Mouse (Mus musculus) MEL (cell line): ENCODE measurements around the gene Stab2.

Source experiments
- CHD2 ChIP-seq: IDR thresholded peaks from 2 replicates; pipeline ENCODE4 v1.6.1; 2011; ENCODE audit warnings: low read length, improper control_type of control experiment
- CTCF ChIP-seq, 3 experiments: IDR thresholded peaks in 2 of 3; conservative IDR thresholded peaks in 1 of 3; 2 replicates each; pipeline ENCODE4 v1.5.1; 2011 to 2012; ENCODE audit warnings: low read length in 3 of 3, low read depth in 2 of 3, mild to moderate bottlenecking in 2 of 3, improper control_type of control experiment in 1 of 3, inconsistent platforms in 1 of 3, mixed read lengths in 1 of 3, moderate library complexity in 1 of 3; ENCODE audit not compliant: control insufficient read depth in 1 of 3, insufficient read depth in 1 of 3, poor library complexity in 1 of 3, severe bottlenecking in 1 of 3
- ELF1 ChIP-seq: IDR thresholded peaks from 2 replicates; pipeline ENCODE4 v1.6.1; 2014; ENCODE audit warnings: low read depth, mild to moderate bottlenecking, inconsistent platforms, low read length, improper control_type of control experiment, moderate library complexity
- EP300 ChIP-seq, 2 experiments: IDR thresholded peaks; 2 replicates each; pipeline ENCODE4 v1.6.1; 2011; ENCODE audit warnings: improper control_type of control experiment in 2 of 2, low read length in 2 of 2, low read depth in 1 of 2, mild to moderate bottlenecking in 1 of 2
- GATA1 ChIP-seq: IDR thresholded peaks from 2 replicates; pipeline ENCODE4 v1.6.1; 2011; ENCODE audit warnings: low read depth, low read length, improper control_type of control experiment
- JUND ChIP-seq: IDR thresholded peaks from 2 replicates; pipeline ENCODE4 v1.6.1; 2011; ENCODE audit warnings: low read depth, mild to moderate bottlenecking, improper control_type of control experiment, low read length
- KAT2A ChIP-seq: conservative IDR thresholded peaks from 2 replicates; pipeline ENCODE4 v1.6.1; 2012; ENCODE audit warnings: low read depth, low read length, improper control_type of control experiment, inconsistent platforms
- NRF1 ChIP-seq: IDR thresholded peaks from 2 replicates; pipeline ENCODE4 v1.6.1; 2014; ENCODE audit warnings: low read depth, mild to moderate bottlenecking, inconsistent platforms, low read length, improper control_type of control experiment, moderate library complexity; ENCODE audit not compliant: poor library complexity, insufficient read depth, severe bottlenecking
- POLR2AphosphoS2 ChIP-seq: IDR thresholded peaks from 2 replicates; pipeline ENCODE4 v1.6.1; 2011; ENCODE audit warnings: low read length, improper control_type of control experiment
- RCOR1 ChIP-seq: IDR thresholded peaks from 2 replicates; pipeline ENCODE4 v1.6.1; 2012; ENCODE audit warnings: low read depth, mild to moderate bottlenecking, inconsistent platforms, low read length, improper control_type of control experiment
- USF2 ChIP-seq, 2 experiments: IDR thresholded peaks; 2 replicates each; pipeline ENCODE4 v1.6.1; 2011 to 2012; ENCODE audit warnings: improper control_type of control experiment in 2 of 2, low read length in 2 of 2, borderline replicate concordance in 1 of 2, inconsistent platforms in 1 of 2, low read depth in 1 of 2, mild to moderate bottlenecking in 1 of 2; ENCODE audit not compliant: insufficient read depth in 1 of 2
- ZMIZ1 ChIP-seq: IDR thresholded peaks from 2 replicates; pipeline ENCODE4 v1.6.1; 2012; ENCODE audit warnings: low read depth, mild to moderate bottlenecking, inconsistent platforms, low read length, improper control_type of control experiment, moderate library complexity

DNA sequence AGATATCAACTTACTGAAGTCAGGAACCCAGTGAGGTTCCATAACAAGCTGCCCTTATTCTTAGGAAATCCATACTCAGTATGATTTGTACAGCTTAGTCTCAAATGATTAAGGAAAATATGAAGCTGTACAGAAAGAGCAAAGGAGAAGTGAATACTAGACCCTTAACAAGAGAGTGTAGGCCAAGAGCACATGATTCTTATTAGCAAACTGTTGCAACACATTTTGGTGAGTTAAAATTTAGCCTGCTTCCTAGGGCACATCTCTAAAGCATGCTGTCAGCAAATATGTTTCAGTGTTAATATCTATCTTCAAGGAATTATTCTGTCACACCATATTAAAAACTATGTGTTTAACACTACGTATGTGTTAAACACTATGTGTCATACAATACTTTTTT is 121.4 kb downstream of the Stab2 start:
- no peak for TF ChIP-seq CTCF (IDR thresholded peaks at IDR 0.05 in 2 of 3, conservative IDR thresholded peaks at IDR 0.05 in 1 of 3; ENCODE audit: control insufficient read depth in 1 of 3, insufficient read depth in 1 of 3, low read depth in 2 of 3, low read length in 3 of 3, poor library complexity in 1 of 3, severe bottlenecking in 1 of 3)
- no peak for TF ChIP-seq EP300 (IDR thresholded peaks at IDR 0.05; ENCODE audit: low read depth in 1 of 2, low read length in 2 of 2)
- no peak for TF ChIP-seq ELF1
- TF ChIP-seq JUND = no peak
- TF ChIP-seq KAT2A = no peak
- TF ChIP-seq CHD2 = no peak
- no peak for TF ChIP-seq ZMIZ1
- TF ChIP-seq USF2 (IDR thresholded peaks at IDR 0.05; ENCODE audit: borderline replicate concordance in 1 of 2, insufficient read depth in 1 of 2, low read depth in 1 of 2, low read length in 2 of 2) = no peak
- no peak for TF ChIP-seq GATA1
- no peak for TF ChIP-seq POLR2AphosphoS2
- TF ChIP-seq RCOR1 = no peak
- no peak for TF ChIP-seq NRF1
